Mouse (Mus musculus): ENCODE results near the gene Nup98. TPM values are rescaled to one million over a fixed set of nuclear protein-coding genes. Genes with fewer than 3 reads are reported as not detected.

Nup98 gene
- total RNA-seq, 1 experiment from 2014 or later: 67.0 TPM

DNA sequence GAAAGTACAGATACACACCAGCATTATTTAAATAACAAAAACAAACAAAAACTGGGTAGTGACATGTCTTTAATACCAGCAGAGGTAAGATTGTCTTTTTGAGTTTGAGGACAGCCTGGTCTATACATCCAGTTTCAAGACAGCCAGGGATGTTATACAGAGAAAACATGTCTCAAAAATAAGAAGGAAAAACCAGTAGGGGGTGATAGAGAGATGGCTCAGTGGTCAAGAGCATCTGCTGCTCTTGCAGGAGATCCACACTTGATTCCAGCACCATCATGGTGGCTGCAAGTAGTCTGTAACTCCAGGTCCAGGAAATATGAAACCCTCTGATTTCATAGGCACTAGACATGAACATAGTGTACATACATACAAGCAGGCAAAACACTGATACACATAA is 39.7 kb downstream of the Nup98 start:
- no peak for ATAC-seq (replicated peaks; ENCODE audit: insufficient number of reproducible peaks, low FRiP score, low TSS enrichment, poor library complexity, severe bottlenecking)

DNA sequence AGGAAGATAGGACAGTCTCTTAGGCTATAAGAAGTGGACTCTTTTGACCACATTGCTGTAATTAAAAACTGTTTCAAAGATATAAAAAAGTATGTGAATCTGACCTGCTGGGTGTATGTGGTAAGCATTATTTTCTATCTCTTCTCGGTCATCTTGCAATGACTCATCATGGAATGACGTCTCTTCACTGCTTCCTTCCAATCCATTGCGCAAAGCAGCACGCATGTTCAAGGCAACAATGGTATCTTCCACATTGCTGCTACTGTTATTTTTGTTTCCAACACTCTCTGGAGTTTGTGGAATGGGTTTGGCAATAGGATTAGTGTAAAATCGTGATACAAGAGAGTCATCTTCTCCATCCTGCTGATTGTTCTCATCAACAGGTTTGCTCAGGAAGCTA is 56.3 kb downstream of the Nup98 start:
- no peak for ATAC-seq (replicated peaks; ENCODE audit: insufficient number of reproducible peaks, low FRiP score, low TSS enrichment, poor library complexity, severe bottlenecking)

DNA sequence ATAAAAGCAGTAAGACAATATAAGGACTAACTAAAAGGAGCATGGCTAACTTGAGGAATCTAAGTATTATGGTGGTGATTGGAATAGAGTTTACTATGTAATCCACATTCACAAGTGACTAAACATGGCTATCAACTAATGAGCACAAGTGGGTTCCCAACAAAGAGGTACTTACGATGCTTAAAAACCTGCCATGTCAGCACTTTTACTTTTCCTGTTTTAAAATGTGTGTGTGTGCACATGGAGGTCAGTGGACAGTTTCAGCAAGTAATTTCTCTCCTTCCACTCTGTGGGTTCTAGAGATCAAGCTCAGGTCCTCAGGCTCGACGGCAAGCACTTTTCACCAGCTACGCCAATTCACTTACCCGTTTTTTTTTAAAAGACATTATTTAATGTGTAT is 72.1 kb downstream of the Nup98 start:
- ATAC-seq (replicated peaks; ENCODE audit: insufficient number of reproducible peaks, low FRiP score, low TSS enrichment, poor library complexity, severe bottlenecking): no peak

DNA sequence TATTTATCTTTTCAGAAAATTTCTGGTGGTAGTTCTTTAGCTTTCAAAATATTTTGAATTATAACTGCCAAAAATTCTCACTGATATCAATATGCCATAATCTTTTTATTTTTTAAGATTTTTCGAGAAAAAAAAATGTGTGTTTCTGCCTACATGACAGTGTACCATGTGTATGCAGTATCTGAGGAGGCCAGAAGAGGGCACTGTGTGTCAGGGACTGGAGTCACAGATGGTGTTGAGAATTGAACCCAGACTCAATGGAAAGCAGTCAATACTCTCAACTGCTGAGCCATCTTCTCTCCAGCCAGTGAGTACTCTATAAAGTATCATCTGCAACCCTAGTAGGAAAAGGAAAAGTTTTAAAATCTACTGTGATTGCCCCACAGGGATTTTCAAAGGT is 72.5 kb downstream of the Nup98 start:
- ATAC-seq (replicated peaks; ENCODE audit: insufficient number of reproducible peaks, low FRiP score, low TSS enrichment, poor library complexity, severe bottlenecking): 0 out of 2 replicates have a peak, but pooled peaks have one; percentile 50

DNA sequence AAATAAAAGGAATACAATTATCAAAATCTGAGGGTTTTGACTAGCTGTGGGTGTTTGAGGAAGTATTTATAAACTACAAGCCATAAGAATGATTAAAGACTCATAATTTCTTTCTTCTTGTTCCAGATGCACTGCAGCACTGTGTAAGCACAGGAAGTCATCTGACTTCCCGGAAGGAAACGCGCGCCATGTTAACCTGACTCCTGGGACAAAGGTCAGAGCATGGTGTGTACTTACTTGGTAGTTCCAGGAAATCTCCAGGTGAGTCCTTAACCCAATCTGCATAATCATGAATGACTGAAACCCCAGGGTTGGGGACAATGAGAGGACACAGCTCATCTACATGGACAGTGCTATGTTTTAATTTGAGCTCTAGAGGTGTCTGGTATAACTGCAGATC is 77.6 kb downstream of the Nup98 start:
- no peak for ATAC-seq (replicated peaks; ENCODE audit: insufficient number of reproducible peaks, low FRiP score, low TSS enrichment, poor library complexity, severe bottlenecking)

DNA sequence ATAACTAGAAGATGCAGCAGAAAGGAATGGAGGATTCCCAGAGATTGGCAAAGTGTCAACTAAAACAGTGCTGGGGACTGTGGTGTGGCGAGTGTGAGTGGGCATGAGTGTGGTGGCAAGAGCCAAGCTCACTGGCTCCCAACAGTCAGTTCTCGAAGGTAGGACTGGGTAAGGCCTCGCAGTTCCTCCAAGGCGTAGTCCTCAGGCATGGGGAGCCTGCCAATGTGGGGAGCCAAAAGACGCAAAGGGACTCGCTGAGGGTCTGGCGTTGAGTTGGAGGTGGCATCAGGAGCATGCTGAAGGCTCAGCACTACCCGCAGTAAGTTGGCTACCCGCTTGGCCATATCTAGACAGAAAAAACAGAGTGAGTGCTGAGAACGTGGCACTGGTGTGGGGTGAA is 89.7 kb downstream of the Nup98 start:
- no peak for ATAC-seq (replicated peaks; ENCODE audit: insufficient number of reproducible peaks, low FRiP score, low TSS enrichment, poor library complexity, severe bottlenecking)

DNA sequence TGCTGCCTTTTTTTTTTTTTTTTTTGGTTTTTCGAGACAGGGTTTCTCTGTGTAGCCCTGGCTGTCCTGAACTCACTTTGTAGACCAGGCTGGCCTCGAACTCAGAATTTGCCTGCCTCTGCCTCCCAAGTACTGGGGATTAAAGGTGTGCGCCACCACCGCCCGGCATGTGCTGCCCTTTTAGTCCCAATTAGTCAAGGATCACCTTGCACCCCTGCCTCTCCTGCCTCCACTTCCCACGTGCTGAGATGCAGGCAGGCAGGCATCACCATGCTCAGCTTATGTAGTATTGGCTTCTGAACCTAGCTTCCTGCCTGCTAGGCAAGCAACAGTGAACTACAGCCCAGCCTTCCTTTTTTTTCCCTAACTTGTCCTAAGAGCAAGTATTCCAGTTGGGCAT is 92.6 kb downstream of the Nup98 start:
- no peak for ATAC-seq (replicated peaks; ENCODE audit: insufficient number of reproducible peaks, low FRiP score, low TSS enrichment, poor library complexity, severe bottlenecking)

DNA sequence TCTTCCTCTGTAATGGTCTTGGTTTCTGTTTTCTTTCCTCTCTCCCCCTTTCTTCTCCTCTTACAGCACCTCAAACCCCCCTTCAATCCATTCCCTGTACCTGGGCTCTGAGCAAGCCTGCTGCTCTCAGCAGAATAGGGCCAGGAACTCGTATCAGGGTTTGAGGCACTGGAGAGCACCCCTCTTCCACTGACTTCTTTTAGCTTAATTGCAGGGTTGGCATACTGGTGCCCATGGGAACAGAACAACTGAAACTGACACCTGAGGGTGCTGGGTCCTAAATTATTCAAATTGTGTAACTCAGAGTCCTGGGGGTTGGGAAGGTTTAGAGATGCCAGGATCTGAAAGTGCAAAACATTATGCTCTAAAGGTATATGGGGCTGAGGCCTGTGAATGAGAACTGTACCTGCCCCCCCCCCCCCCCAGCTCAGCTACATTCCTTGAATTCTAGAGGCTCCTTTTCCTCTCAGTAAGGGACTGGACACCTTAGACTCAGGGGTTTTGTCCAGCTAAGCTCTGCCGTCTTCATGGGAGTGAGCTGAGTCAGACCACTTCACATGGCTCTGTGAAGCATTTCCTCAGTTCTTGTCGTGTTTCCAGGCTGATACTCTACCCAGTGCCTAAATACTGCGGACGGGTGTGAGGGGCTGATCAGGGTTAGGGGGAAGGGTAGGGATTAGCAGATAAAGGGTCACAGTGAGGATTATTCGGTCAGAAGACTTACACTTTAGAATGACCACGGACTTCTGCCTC is 93.2 kb downstream of the Nup98 start, which contains the start of gene Chrna10:
Chrna10 (minus strand) TSS at position 250 of the 753 bp plus-strand sequence.
- ATAC-seq (replicated peaks; ENCODE audit: insufficient number of reproducible peaks, low FRiP score, low TSS enrichment, poor library complexity, severe bottlenecking): no peak

DNA sequence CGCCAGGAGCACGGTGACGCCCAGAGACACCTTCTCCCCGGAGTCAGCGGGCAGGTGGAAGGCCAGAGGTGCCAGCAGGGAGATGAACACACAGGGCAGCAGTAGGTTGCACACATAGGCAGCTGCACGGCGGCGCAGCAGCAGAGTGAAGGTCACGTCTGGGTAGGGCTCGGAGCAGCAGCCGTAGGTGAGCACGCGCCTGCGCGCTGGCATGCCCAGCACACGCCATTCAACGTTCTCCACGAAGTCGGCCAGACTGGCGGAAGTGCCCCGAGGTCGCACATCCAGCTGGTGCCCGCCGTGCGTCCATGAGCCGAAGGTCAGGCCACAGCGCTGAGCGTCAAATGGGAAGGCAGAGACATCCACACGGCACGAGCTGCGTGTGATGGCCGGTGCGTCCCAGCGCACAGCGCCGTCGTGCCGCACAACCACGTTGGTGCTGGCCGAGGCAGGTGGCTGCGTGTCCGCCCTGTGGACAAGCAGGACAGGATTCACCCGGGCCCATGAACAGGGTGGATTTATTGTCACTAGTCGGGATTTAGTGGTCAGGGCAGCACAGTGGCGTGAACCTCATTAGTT is 96.7 kb downstream of the Nup98 start:
- no peak for ATAC-seq (replicated peaks; ENCODE audit: insufficient number of reproducible peaks, low FRiP score, low TSS enrichment, poor library complexity, severe bottlenecking)

DNA sequence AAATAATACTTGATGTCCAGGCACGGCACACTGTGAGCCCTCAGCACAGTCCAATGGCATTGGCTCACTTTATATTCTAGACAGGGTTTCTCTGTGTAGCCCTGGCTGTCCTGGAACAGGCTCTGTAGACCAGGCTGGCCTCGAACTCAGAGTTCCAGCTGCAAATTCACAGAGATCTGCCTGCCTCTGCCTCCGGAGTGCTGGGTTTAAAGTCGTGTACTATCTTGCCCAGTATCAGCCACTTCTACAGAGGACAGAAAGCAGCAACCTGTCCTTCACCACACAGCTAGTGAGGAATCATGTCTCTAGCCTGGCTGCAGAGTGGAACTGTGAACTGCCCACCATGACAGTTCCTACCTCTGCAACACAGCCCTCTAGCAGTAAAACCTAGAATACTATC is 100.2 kb downstream of the Nup98 start:
- no peak for ATAC-seq (replicated peaks; ENCODE audit: insufficient number of reproducible peaks, low FRiP score, low TSS enrichment, poor library complexity, severe bottlenecking)

DNA sequence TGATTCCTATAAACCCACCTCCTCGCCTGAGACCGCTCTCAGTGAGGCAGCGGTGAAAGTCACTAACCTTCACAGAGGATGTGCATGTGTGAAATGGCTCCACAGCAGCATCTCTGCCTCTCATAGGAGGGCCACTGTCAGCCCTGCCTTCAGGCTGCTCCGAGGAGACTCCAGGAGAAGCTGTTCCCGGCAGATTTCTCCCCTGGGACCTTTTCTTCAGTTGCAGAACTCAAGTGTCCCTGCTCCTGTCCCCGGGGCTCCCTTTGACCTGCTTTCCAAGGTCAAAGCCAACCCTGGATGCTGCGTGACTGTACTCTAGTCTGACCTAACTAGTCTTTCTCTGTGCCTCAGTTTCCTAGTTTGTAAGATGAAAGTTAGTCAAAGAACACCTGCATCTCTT is 100.8 kb downstream of the Nup98 start, which contains the start of gene Art5:
Art5 (minus strand) TSS at position 319 of the 400 bp plus-strand sequence.
- ATAC-seq (replicated peaks; ENCODE audit: insufficient number of reproducible peaks, low FRiP score, low TSS enrichment, poor library complexity, severe bottlenecking): no peak

DNA sequence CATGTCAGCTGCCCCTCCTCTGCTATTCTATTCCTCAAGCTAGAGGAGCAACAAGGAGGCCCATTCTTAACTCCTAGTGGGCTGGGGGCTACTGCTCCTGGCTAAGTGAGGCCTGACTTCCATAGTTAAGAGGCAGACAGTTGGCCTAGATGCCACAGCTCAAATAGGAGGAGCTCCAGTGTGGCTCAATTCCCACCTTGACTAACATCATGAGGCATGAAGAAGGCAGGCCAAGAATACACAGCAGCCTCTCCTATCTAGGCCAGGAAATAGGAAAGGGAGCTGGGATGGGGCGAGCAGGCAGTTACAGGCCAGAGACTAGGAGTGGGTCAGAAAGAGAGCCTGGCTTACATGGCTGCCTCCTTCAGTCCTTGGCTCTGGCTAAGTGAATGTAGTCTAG is 101.8 kb downstream of the Nup98 start:
- ATAC-seq (replicated peaks; ENCODE audit: insufficient number of reproducible peaks, low FRiP score, low TSS enrichment, poor library complexity, severe bottlenecking): no peak

DNA sequence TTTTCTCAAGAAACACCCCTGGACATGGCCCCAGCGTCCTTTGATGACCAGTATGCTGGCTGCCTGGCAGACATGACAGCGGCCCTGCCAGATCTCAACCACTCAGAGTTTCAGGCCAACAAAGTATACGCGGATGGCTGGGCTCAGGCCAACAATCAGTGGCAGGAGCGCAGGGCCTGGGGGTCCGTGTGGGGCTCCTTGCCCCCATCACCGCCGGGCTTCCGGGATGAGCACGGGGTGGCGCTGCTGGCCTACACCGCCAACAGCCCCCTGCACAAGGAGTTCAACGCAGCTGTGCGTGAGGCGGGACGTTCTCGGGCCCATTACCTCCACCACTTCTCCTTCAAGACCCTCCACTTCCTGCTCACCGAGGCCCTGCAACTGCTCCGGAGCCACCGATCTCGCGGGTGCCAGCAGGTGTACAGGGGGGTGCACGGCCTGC is 103.3 kb downstream of the Nup98 start:
- no peak for ATAC-seq (replicated peaks; ENCODE audit: insufficient number of reproducible peaks, low FRiP score, low TSS enrichment, poor library complexity, severe bottlenecking)

DNA sequence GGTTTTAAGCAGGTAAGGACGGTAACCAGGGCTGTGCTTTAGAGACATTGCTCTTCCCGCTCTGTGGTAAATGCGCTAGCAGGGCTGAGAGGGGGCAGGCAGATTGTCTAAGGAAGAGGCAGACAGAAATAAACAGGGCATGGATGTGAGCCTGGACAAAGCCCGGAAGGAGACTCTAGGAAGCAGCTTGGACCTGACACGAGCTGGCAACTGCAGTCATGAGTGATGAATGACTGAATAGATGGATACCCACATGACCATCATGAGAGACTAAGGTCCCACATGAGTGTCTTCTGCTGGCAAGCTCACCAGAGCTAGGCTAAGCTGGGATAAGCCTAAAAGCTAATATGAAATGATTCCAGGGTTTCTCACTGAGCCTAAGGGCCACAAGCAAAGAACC is 105.8 kb downstream of the Nup98 start:
- no peak for ATAC-seq (replicated peaks; ENCODE audit: insufficient number of reproducible peaks, low FRiP score, low TSS enrichment, poor library complexity, severe bottlenecking)

DNA sequence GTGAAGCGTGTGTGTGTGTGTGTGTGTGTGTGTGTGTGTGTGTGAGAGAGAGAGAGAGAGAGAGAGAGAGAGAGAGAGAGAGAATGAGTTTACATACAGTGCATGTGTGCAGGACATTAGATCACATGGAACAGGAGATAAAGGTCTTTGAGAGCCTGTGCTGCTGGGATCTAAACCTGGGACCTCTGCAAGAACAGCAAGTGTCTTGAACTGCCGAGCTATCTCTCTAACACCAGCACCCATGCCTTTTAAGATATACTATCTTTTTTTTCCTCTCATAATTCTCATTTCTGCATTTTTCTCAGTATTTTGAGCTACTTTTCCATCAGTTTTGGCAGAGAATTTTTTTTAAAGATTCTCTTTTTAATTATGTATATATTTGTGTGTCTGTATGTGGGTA is 106.4 kb downstream of the Nup98 start:
- ATAC-seq (replicated peaks; ENCODE audit: insufficient number of reproducible peaks, low FRiP score, low TSS enrichment, poor library complexity, severe bottlenecking): no peak

DNA sequence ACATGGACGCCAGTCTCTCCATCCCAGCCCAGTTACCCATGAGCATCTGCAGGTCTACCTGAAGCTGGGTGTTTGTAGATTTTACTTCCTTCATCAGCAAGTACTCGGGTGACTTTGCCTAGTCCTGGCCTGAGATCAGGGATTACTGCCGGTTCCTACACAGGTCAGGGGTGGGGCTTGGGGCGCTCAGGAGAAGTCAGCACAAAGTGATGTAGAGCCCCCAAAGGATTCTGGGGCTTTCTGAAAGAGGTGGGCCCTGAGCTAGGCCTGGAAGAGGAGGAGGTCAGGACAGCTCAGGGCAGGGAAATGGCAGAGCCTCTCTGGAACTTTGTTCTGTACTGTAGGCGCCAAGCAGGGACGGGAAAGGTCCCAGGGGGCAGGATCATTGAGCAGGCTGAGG is 107.3 kb downstream of the Nup98 start:
- ATAC-seq (replicated peaks; ENCODE audit: insufficient number of reproducible peaks, low FRiP score, low TSS enrichment, poor library complexity, severe bottlenecking): no peak

DNA sequence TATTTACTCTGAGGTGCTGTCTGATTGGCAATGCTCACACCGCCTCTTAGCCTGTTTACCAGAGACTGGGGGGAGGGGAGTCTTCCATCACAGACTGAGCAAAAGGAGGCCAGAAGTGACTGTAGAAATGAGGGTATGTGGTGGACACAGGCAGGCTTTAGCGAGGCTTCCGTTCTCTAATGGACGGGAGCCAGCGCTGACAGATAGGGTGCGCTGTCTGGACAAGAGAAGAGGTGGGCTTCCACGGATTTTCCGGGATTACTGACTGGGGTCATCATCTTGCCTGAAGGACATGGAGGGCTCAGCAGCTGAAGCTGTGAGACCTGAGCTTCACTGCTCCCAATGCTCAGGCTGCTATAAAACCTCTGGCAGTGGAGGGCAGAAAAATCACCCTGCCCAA is 107.7 kb downstream of the Nup98 start:
- ATAC-seq (replicated peaks; ENCODE audit: insufficient number of reproducible peaks, low FRiP score, low TSS enrichment, poor library complexity, severe bottlenecking): no peak

DNA sequence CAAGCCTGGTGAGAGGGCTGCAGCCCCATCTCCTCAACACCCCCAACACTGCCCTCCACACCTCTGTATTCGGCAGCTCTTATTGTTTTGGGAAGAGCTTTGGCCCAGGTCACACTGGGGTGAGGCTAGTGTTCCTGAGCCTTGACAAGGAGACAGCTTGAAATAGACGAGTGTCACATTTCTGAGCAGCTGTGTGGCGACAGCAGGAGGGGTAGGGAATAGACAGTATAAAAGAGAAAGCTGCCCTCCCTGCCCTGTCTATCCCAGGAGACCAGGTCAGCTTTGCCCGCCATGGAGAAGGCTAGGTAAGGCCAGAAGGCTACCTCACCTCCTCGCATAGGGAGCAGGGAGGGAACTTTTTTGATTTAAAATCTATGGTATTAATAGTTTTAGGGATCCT is 108.5 kb downstream of the Nup98 start, which contains the start of gene Art1:
Art1 (plus strand) TSS at position 257 of the 400 bp plus-strand sequence.
- no peak for ATAC-seq (replicated peaks; ENCODE audit: insufficient number of reproducible peaks, low FRiP score, low TSS enrichment, poor library complexity, severe bottlenecking)

DNA sequence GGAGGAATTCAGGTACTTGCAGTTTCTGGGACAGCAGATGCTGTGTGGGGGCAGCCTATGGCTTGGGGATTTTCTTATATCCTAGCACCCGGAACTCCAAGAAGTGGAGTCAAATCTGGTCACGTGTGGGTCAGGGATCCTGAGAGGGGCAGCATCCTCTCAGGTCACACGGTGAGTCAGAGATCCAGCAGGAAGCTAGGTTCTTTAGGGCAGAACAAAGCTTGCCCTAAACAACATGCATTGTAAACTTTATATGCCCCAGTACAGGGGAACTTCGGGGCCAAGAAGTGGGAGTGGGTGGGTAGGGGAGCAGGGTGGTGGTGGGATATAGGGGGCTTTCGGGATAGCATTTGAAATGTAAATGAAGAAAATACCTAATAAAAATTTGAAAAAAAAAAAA is 109.1 kb downstream of the Nup98 start:
- ATAC-seq (replicated peaks; ENCODE audit: insufficient number of reproducible peaks, low FRiP score, low TSS enrichment, poor library complexity, severe bottlenecking): no peak

Data from monocyte, adult 5-6 weeks (primary cell).